Mouse (Mus musculus): ENCODE data around the gene Flt3l. TPM values are rescaled to one million over a fixed set of nuclear protein-coding genes. Genes with fewer than 3 reads are reported as not detected.

The Flt3l gene
- 2.0 and 2.3 TPM in 2 replicates for polyA plus RNA-seq (2015; fragmentation: Nextera tagmentation; extraction: Ambion mirVana)

DNA sequence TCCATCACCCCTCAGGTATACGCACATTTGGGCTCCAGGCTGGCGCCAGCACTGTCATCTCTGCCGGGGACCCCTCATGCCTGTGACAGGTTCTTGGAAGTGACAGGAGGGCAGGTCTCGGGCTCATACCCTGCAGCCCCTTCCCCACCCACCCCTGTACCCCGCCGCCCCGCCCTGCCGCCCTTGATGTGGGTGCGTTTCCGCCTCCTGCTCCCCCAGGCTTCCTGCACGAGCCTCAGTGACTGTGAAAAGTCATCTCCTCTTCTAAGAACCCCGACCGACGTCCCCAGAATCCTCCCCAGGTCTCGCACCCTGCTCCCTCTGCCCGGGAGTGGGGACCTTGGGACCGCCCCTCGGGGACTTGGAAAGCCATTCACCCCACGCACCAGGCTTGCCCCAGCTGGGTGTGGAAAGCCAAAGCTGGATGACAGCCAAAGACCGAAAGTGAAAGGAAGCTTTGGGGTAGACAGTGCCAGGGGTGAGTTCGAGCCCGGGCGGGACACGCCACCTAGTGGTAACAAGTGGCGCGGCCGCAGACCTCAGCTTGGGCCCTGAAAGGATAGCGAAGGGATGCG lies at the start of gene Flt3l, which contains the start of gene Gm45713:
Gene Flt3l, minus strand, starts transcription at position 440 of the 575 bp plus-strand sequence.
Gene Gm45713, minus strand, starts transcription at position 239 of the 575 bp plus-strand sequence.
- H3K9ac ChIP-seq (replicated peaks): peak within 1 kb of the TSS; percentile 76
- H3K4me1 ChIP-seq (ENCODE audit: insufficient read depth): peaks cover 23% of the 10 kb centered on the region
- H3K4me3 ChIP-seq (ENCODE audit: low read depth, low read length): peak within 1 kb of the TSS; percentile 73
- DNase-seq (peak; percentile 93), ATAC-seq (peak; percentile 86)
- WGBS (ENCODE audit: insufficient replicate concordance): 2% methylated on average over 29 of the region's 29 CpGs
- no peaks in the 10 kb centered on the region for H3K27me3 ChIP-seq (ENCODE audit: insufficient read depth, low read length)
- peak within 1 kb of the TSS; percentile 94 for H3K4me2 ChIP-seq (ENCODE audit: low read depth, low read length)
- H3K36me3 ChIP-seq (replicated peaks; ENCODE audit: insufficient read depth, low read length): no peaks in the 10 kb centered on the region
- TF ChIP-seq CTCF (IDR thresholded peaks at IDR 0.05; ENCODE audit: low read depth): peak; percentile 99
- TF ChIP-seq EP300 (IDR thresholded peaks at IDR 0.05; ENCODE audit: low read depth): no peak
- H3K9me3 ChIP-seq (ENCODE audit: low read length): no peaks in the 10 kb centered on the region
- H3K27ac ChIP-seq (ENCODE audit: low read depth): peak within 1 kb of the TSS; percentile 64

DNA sequence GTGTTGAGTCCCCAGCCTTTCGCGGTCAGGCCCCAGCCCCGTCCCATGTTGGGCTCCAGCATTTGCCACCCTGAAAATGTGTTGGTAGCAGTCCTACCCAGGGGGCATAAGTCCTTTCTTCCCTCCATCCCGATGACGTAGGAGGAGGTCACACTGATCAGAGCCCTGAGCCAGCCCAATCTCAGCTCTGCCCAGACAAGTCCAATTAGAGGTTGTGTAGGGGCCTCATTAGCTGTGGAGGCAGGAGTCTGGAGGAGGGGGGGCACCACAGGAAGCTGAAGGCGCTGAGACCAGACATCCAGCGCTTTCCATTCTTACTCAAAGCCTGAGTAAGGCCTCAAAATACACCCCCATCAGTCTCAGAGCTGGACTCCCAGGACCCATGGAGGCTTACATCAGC lies 49.7 kb upstream of the Flt3l start:
- Histone ChIP-seq H3K36me3 (replicated peaks; ENCODE audit: insufficient read depth, low read length) (no peaks in the 10 kb centered on the region), H3K4me2 (ENCODE audit: low read depth, low read length) (no peak overlapping the region), H3K27ac (ENCODE audit: low read depth) (no peak overlapping the region), H3K27me3 (ENCODE audit: insufficient read depth, low read length) (peaks cover 79% of the 10 kb centered on the region), H3K9ac (replicated peaks) (no peak overlapping the region), H3K9me3 (ENCODE audit: low read length) (no peaks in the 10 kb centered on the region), H3K4me1 (ENCODE audit: insufficient read depth) (peaks cover 7% of the 10 kb centered on the region), H3K4me3 (ENCODE audit: low read depth, low read length) (no peak overlapping the region)
- 57% methylated on average over 7 of the region's 7 CpGs for WGBS (ENCODE audit: insufficient replicate concordance)
- DNase-seq (no peak), ATAC-seq (no peak)
- TF ChIP-seq EP300 (IDR thresholded peaks at IDR 0.05; ENCODE audit: low read depth): no peak
- no peak for TF ChIP-seq CTCF (IDR thresholded peaks at IDR 0.05; ENCODE audit: low read depth)

DNA sequence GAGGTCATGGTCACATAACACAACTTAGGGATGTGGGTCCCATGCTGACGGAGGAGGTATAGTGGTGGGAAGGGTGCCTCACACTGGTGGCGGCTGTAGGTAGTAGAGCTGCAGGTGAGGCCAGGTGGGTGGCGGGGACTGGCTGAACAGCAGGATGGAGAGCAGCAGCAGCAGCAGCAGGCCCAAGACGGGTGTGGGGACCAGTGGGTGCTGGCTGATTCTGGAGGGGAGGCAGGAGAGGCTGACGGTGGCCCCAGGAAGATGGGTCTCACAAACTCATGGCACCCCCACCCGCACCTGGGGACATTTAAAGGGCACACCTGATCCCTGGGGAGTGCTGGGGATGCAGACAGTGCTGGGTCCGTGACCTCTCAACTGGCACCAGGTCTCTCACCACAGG lies 47.4 kb upstream of the Flt3l start:
- 55% methylated on average over 7 of the region's 7 CpGs for WGBS (ENCODE audit: insufficient replicate concordance)
- Histone ChIP-seq H3K27ac (ENCODE audit: low read depth) (no peak overlapping the region), H3K4me3 (ENCODE audit: low read depth, low read length) (no peak overlapping the region), H3K36me3 (replicated peaks; ENCODE audit: insufficient read depth, low read length) (no peaks in the 10 kb centered on the region), H3K4me1 (ENCODE audit: insufficient read depth) (peaks cover 7% of the 10 kb centered on the region), H3K9ac (replicated peaks) (no peak overlapping the region), H3K4me2 (ENCODE audit: low read depth, low read length) (no peak overlapping the region), H3K9me3 (ENCODE audit: low read length) (no peaks in the 10 kb centered on the region), H3K27me3 (ENCODE audit: insufficient read depth, low read length) (peaks cover 88% of the 10 kb centered on the region)
- TF ChIP-seq EP300 (IDR thresholded peaks at IDR 0.05; ENCODE audit: low read depth) (no peak), CTCF (IDR thresholded peaks at IDR 0.05; ENCODE audit: low read depth) (no peak)
- ATAC-seq: no peak
- no peak for DNase-seq

DNA sequence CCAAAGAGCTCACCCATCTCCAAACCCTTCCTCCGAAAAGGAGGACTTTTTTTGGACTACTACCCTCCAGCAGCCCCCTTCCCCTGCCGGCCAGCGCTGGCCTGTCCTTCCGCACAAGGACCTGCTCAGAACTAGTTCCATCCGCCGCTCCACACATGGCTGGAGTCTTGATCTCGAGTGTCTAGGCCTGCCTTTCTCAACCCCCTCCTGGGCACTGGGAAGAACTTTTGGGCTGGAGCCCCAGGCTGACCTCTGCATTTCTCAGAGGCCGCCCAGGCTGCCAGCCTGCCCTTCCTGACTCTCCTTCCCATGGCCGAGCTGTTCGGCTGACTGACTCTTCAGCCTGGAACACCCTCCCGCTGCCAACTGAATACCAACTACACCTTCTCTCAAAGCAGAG lies 46.4 kb upstream of the Flt3l start:
- TF ChIP-seq CTCF (IDR thresholded peaks at IDR 0.05; ENCODE audit: low read depth) (no peak), EP300 (IDR thresholded peaks at IDR 0.05; ENCODE audit: low read depth) (no peak)

DNA sequence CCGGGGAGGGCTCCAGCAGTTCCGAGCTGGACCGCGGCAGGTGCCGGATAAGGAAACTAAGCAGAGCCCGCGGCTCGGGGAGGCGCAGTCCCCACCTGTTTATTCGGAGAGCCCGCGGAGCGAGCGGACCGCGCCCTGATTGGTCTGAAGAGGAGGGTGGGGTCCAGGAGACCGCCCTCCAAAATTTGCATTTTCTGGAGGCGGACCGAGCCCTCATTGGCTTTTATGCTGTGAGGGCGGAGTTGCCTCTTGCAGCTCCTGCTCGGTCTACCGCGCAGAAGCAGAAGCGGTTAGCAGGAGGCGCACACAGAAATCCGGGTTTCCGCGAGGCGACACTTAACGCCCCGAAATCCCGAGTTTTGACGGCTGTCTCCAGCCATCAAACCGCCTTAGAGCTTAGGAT lies 46.0 kb upstream of the Flt3l start:
- no peaks in the 10 kb centered on the region for H3K9me3 ChIP-seq (ENCODE audit: low read length)
- peaks cover 7% of the 10 kb centered on the region for H3K4me1 ChIP-seq (ENCODE audit: insufficient read depth)
- ATAC-seq: peak; percentile 94
- no peaks in the 10 kb centered on the region for H3K36me3 ChIP-seq (replicated peaks; ENCODE audit: insufficient read depth, low read length)
- peaks cover 96% of the 10 kb centered on the region for H3K27me3 ChIP-seq (ENCODE audit: insufficient read depth, low read length)
- TF ChIP-seq EP300 (IDR thresholded peaks at IDR 0.05; ENCODE audit: low read depth) (no peak), CTCF (IDR thresholded peaks at IDR 0.05; ENCODE audit: low read depth) (no peak)
- H3K9ac ChIP-seq (replicated peaks): no peak overlapping the region
- WGBS (ENCODE audit: insufficient replicate concordance): under 1% methylated on average over 34 of the region's 34 CpGs
- peak overlapping the region; percentile 55 for H3K4me2 ChIP-seq (ENCODE audit: low read depth, low read length)
- peak; percentile 90 for DNase-seq
- peak overlapping the region; percentile 27; the same call in 1 of the 2 replicates for H3K4me3 ChIP-seq (ENCODE audit: low read depth, low read length)
- no peak overlapping the region for H3K27ac ChIP-seq (ENCODE audit: low read depth)

More for the DNA sequence above, 46.4 kb upstream of the Flt3l start:
- Histone ChIP-seq H3K9me3 (ENCODE audit: low read length) (no peaks in the 10 kb centered on the region), H3K27me3 (ENCODE audit: insufficient read depth, low read length) (peaks cover 94% of the 10 kb centered on the region), H3K4me2 (ENCODE audit: low read depth, low read length) (peak overlapping the region; percentile 55), H3K36me3 (replicated peaks; ENCODE audit: insufficient read depth, low read length) (no peaks in the 10 kb centered on the region), H3K4me1 (ENCODE audit: insufficient read depth) (peaks cover 7% of the 10 kb centered on the region), H3K9ac (replicated peaks) (no peak overlapping the region), H3K4me3 (ENCODE audit: low read depth, low read length) (peak overlapping the region; percentile 27; the same call in 1 of the 2 replicates), H3K27ac (ENCODE audit: low read depth) (no peak overlapping the region)
- DNase-seq (no peak), ATAC-seq (no peak)
- WGBS (ENCODE audit: insufficient replicate concordance): 19% methylated on average over 11 of the region's 11 CpGs

DNA sequence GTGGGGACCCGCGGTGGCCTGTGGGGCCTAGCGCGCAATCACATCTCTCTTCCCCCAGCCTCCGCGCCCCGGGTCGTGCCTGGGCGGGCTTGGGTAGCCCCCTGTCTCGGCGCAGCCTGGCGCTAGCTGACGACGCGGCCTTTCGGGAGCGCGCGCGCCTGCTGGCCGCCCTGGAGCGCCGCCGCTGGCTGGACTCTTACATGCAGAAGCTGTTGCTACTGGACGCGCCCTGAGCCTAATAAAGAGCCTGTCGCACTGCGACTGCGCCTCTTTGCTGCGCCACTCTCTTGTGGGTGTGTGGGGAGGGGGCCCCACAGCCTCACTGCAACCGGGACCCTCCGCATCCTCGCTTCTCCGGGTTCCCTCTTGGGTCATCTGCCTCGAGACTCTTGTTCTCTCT lies 45.3 kb upstream of the Flt3l start:
- Histone ChIP-seq H3K9ac (replicated peaks) (no peak overlapping the region), H3K4me3 (ENCODE audit: low read depth, low read length) (0 out of 2 replicates have a peak overlapping the region, but pooled peaks have one; percentile 1), H3K9me3 (ENCODE audit: low read length) (no peaks in the 10 kb centered on the region), H3K4me1 (ENCODE audit: insufficient read depth) (peaks cover 7% of the 10 kb centered on the region), H3K36me3 (replicated peaks; ENCODE audit: insufficient read depth, low read length) (no peaks in the 10 kb centered on the region), H3K27ac (ENCODE audit: low read depth) (no peak overlapping the region), H3K27me3 (ENCODE audit: insufficient read depth, low read length) (peaks cover 96% of the 10 kb centered on the region), H3K4me2 (ENCODE audit: low read depth, low read length) (peak overlapping the region; percentile 55)
- 9% methylated on average over 23 of the region's 35 CpGs for WGBS (ENCODE audit: insufficient replicate concordance)
- ATAC-seq (peak; percentile 22; the same call in 1 of the 2 replicates), DNase-seq (peak; percentile 34)
- TF ChIP-seq CTCF (IDR thresholded peaks at IDR 0.05; ENCODE audit: low read depth): no peak
- TF ChIP-seq EP300 (IDR thresholded peaks at IDR 0.05; ENCODE audit: low read depth): no peak

Data from liver, postnatal 0 days (tissue).